Mouse (Mus musculus): ENCODE results near the gene Adamts18.
"Not testable (repeated sequence)": the region's sequence is repeated elsewhere in the genome, so short reads cannot be mapped to it uniquely, and the experiment has no call there.

The Adamts18 gene

GRCm38 (mm10) chr8:113844801-113845301 is 3.7 kb downstream of the Adamts18 start:
- no peak for DNase-seq (ENCODE audit: low read depth, low spot score)

DNA sequence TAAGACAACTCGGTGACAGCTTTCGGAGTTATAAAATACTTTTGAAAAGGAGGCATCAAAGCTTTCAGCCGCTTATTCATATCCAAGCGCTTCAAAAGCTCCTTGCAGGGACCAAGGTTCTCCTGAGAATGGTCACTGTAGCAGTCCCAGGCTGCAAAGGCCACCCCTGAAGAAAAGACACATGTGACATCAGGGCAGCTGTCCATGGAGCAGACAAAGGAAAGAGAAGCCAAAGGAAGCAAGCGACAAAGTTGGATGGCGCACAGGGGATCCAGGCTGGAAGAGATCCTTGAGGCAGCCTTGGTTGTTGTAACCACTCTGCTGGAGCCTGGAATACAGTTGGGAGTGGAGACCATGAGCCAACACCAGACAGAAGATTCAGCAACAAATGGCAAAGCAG is 10.3 kb downstream of the Adamts18 start:
- no peak for DNase-seq (ENCODE audit: low read depth, low spot score)

DNA sequence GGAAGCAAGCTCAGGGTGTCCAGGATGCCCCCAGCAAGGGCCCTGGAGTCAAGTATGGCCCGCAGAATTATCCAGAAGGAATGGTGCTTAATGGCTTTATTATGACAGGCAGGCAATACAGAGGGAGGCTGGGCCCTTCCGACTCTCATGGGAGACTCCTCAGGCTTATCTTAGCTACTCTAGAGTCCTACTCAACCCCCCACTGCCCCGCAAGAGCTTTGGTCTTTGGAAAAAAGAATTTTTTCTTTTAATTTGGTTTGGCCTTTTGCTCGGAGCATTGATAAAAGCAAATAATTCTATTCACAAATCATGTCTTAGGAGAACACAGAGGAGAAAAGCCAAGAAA is 11.0 kb downstream of the Adamts18 start:
- DNase-seq (ENCODE audit: low read depth, low spot score): no peak

- DNase-seq (ENCODE audit: low read depth, low spot score): no peak
Measured at GRCm38 (mm10) chr8:113836892-113837569, 11.5 kb downstream of the Adamts18 start.

DNA sequence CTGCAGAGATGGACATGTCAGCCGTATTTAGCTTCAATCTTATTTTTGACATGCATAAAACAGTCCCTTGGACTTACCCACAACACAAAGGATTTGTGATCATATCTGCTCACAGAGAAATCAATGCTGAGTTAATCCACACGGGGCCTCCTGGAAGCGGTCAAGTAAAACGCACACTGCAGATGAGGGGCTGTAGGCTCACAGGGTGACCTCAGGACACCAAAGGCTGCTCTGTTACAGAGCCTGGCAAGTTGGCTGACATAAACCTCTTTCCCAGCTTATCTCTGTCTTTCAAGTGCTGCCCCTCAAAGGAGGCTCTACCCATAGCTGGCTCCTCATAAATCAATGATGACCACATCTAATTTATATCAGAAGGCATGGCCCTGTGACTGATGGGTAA is 14.9 kb downstream of the Adamts18 start:
- DNase-seq (ENCODE audit: low read depth, low spot score): no peak

DNA sequence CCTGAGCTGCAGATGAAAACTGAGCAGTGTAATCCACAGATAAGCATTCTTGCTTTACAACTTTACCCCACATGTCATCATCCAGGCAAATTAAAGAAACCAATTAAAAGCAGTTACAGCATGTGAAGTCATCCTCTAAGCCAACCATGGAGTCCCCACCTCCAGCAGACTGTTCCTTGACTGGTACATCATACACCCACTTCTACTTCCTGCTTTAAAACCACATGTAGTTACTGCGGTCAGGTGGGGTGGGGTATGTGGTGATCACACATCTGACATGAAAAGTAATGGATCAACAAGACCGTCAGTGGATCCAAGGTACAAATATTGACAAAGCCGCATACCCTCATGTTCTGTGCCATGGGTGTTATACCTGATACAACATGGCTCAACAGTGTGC is 21.3 kb downstream of the Adamts18 start:
- DNase-seq (ENCODE audit: low read depth, low spot score): no peak

- no peak for DNase-seq (ENCODE audit: low read depth, low spot score)
Measured at GRCm38 (mm10) chr8:113820983-113821587, 27.5 kb downstream of the Adamts18 start.

DNA sequence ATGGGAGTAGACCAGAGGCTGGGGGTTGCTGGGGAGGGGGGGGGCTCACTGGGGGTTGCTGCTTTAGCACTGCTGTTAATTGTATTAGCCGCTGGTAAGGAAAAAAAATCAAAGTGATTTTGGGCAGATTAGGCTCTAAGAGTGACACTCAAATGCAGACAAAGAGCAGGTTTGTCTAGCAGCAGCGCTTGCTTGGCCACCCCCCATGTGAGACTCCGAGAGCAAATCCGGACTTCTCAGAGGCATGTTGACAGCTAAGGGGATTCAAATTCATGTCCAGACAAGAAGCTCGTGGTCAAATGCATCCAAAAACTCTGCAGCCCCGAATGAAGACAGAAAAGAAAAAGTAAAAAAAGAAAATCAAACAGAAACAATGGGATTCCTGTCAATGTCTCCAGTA is 34.6 kb downstream of the Adamts18 start:
- DNase-seq (ENCODE audit: low read depth, low spot score): no peak

GRCm38 (mm10) chr8:113811521-113811920 is 37.0 kb downstream of the Adamts18 start:
- DNase-seq (ENCODE audit: low read depth, low spot score): no peak

- no peak for DNase-seq (ENCODE audit: low read depth, low spot score)
Measured at GRCm38 (mm10) chr8:113809929-113810328, 38.6 kb downstream of the Adamts18 start.

- DNase-seq (ENCODE audit: low read depth, low spot score): no peak
Measured at GRCm38 (mm10) chr8:113803830-113804611, 44.5 kb downstream of the Adamts18 start.

- DNase-seq (ENCODE audit: low read depth, low spot score): no peak
Measured at GRCm38 (mm10) chr8:113801551-113801950, 47.0 kb downstream of the Adamts18 start.

DNA sequence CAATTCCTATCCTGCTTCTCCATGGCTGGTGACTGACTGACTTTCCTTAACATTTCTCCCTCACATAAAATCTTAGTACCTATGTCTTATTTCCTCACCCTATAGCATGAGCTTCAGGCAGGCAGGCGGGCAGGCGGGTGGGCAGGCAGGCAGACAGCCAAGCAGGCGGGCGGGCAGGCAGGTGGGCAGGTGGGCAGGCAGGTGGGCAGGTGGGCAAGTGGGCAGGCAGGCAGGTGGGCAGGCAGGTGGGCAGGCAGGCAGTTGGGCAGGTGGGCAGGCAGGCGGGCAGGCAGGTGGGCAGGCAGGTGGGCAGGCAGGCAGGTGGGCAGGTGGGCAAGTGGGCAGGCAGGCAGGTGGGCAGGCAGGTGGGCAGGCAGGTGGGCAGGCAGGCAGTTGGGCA is 48.0 kb downstream of the Adamts18 start:
- not testable (repeated sequence) for DNase-seq (ENCODE audit: low read depth, low spot score)

DNA sequence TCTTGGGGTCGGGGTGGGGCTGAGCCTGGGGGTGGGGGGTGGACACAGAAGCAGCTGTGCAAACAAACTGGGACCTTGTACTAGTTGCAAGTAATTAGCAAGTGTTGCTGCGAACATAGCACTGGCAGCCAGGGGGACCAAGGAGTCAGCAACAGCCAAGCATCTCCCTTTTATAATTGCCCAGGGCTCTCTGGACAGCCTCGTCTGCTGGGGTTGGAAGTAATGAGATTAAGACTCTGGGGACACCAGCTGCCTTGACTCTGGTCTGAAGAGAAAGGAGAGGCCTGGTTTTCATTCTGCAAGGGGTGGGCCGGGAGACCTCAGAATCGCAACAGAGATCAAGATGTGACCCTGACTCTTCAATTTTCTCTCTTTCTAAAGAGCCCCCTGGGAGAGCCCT is 49.0 kb downstream of the Adamts18 start:
- DNase-seq (ENCODE audit: low read depth, low spot score): no peak

GRCm38 (mm10) chr8:113791856-113792255 is 56.7 kb downstream of the Adamts18 start:
- no peak for DNase-seq (ENCODE audit: low read depth, low spot score)

DNA sequence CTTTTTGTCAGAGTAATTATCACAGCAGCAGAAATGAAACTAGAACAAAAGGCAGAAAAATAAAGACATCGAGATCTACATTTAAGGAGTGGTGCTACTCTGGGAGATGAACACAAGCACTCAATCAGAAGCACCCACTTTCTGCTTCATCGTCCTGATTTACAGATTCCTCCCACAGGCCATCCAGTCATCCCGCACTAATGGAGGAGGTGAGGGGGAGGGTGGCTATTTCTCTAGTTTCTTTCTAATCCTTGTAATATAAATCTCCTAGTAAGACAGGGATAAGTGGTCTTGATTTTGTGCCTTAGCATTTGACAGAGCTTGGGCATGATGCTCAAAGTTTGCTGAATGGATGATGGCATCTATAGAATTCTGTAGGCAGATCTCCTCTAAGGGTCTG is 57.5 kb downstream of the Adamts18 start:
- no peak for DNase-seq (ENCODE audit: low read depth, low spot score)

GRCm38 (mm10) chr8:113783711-113784110 is 64.8 kb downstream of the Adamts18 start:
- DNase-seq (ENCODE audit: low read depth, low spot score): no peak

- DNase-seq (ENCODE audit: low read depth, low spot score): no peak
Measured at GRCm38 (mm10) chr8:113781554-113781953, 67.0 kb downstream of the Adamts18 start.

DNA sequence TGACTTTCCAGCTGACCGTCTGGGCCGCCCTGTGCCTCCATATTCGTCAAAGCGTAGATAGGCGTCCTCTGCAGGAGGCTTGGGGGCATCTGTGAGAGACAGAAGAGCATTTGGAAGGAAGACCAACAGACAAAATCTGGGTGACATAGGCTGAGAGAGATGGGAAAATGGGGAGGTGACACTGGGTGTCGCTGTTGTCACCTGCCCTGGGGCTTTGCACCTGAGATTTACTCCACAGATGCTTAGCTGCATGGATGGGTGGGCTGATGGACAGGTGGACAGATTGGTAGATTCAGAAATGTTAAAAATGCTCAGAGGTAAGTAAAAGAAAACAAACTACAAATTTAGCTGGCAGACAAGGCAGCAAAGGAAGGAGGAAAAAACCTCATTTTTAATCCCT is 73.2 kb downstream of the Adamts18 start:
- no peak for DNase-seq (ENCODE audit: low read depth, low spot score)

DNA sequence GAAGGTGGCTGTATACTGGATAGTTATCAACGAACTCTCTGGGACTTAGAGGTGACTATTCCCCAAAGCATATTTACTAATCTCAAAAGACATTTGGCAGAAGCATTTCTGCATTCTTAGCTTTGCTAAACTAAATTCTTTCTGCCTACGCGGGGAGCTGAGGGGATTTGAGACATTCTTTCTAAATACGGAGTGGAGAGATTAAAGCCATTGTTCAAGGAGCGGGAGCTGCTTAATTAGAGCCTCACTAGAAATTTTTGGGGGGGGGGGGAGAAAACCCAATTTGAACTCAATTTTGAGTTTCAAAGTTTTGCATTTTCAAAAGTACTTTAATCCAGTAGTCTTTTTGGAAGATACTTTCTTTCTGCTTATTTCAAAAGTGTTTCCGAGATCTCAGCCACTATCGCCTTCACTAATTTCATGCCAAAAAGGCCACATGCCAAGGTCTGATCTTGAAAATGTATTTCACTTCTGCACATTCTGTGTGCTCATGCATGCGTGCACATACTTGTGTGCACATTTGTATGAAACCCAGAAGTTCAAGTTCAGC is 79.6 kb downstream of the Adamts18 start:
- DNase-seq (ENCODE audit: low read depth, low spot score): no peak

DNA sequence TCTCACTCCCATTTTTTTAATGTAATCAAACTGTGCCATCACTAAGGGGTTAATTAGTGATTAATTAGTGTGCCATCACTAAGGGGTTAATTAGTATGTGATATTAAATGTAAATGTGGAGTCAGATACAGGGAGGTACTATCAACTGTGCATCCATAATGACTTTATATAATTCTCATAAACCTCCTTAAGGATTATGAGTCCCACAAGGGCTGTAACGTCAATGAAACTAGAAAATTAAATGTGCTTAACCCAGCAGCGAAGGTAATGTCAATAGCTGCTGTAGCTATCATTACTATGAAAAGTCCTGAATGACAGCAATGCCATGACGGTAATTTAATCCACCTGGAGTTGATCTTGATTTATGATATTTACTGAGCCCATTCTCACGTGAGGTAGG is 83.4 kb downstream of the Adamts18 start:
- no peak for DNase-seq (ENCODE audit: low read depth, low spot score)

DNA sequence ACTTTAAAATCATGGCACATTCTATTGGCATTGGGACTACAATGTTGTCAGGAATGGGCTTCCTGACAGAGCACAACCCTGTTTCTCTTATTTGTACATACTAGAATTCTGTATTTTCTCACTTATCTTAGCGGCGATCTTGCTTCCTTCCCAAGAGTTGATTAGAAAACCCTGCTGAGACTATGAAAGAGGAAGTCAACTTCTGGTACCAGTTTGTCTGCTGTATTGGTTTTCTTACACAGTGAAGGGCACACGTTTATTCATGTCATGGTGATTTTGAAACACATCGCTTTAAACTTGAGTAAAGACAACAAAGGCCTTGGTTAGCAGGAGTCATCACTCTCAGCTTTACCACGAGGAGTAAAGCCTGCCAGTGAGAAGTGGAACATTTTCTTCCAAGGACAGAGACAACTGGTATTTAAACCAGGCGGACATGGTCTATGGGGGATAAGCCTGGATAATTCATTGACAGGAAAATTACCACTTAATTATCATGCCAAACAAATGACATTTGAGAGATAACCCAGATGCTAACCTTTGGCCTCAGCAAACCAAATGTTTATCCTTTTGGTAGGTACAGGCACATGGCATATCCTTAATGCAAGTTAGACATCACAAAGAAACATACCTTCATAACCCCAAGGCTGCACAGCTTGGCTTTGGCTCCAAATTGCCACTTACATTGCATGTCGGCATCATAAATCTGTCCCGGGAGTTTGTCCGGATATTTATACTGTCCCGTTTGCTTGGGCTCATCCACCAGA is 84.8 kb downstream of the Adamts18 start:
- no peak for DNase-seq (ENCODE audit: low read depth, low spot score)
